ENCODE assay signal across 12 mouse cellular contexts in the genomic region with DNA sequence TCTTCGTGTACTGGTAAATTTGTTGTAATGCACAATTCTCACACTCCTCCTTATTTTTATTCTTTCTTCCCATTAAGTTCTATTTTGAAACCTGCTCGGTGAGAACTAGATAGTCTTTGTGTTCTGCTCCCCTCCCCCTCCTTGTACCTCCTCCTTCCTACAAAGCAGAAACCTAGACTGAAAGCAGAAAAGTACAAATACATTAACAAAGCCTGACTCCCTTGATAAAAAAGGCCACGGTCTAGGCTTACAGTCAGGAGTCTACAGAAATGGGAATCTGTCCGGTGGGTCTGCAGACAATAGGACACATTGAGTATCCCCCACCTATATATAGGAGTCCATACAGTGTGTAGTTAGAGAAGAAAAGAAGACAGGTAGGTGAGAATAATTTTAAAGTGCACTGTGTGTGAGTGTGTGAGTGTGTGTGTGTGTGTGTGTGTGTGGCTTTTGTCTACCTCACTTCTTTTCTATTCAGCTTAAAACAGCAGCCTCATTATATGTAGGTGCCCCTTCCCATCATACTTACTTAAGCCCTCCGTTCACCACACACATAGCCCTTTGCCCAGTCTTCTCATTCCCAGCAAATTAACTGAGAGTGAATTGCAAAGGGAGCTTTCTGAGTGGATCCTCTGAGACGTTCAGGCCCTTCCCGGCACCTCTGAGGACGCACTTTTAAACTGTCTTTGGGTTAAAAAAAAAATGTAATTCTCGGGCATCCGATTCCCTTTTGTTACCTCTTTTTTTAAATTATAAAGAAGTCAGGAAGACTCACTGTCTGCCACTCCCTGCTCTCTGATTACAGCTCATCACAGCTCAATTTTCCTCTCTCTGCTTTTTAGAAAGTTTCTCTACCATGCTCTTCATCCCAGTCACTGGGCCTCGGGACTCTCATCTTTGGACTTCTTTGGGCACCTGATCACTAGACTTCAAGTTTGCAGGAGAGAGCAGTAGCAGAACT.
DNase-seq lines count a peak whose midpoint lies in the region; ATAC-seq and TF ChIP-seq lines count a peak whose summit lies in the region.
"Had no signal": no experiment of that assay in that cellular context is flagged by ENCODE, and none has a peak within 500 bp of the region (broad histone marks: within the 10 kb centered on the region; RNA-seq: fewer than 3 reads in every experiment).

No protein-coding gene starts in this region.

- peaks cover 63% of the 10 kb centered on the region for H3K4me1 ChIP-seq in kidney, embryonic 16.5 days (ENCODE audit: insufficient read depth, low read length)
- H3K4me1 ChIP-seq in embryonic facial prominence, embryonic 11.5 days (ENCODE audit: control insufficient read depth, insufficient read depth, low read length): peaks cover 9% of the 10 kb centered on the region
- peaks cover 53% of the 10 kb centered on the region for H3K4me1 ChIP-seq in hindbrain, embryonic 14.5 days (replicated peaks; ENCODE audit: control insufficient read depth, insufficient read depth, low read length)
- peaks cover 32% of the 10 kb centered on the region for H3K4me1 ChIP-seq in olfactory bulb, adult 2 months (ENCODE audit: control insufficient read depth, insufficient read depth, low read length)

- no peak for ATAC-seq in kidney, embryonic 16.5 days (ENCODE audit: low FRiP score, low TSS enrichment)
- no peak for ATAC-seq in embryonic facial prominence, embryonic 11.5 days (replicated peaks; ENCODE audit: insufficient number of reproducible peaks, low FRiP score, low TSS enrichment, low read depth)
- ATAC-seq in hindbrain, embryonic 14.5 days (ENCODE audit: low FRiP score): no peak

- H3K9me3 ChIP-seq in kidney, embryonic 16.5 days (ENCODE audit: low read length): no peaks in the 10 kb centered on the region
- H3K9me3 ChIP-seq in embryonic facial prominence, embryonic 11.5 days (replicated peaks; ENCODE audit: control insufficient read depth, low read length): no peaks in the 10 kb centered on the region
- no peaks in the 10 kb centered on the region for H3K9me3 ChIP-seq in hindbrain, embryonic 14.5 days (ENCODE audit: control insufficient read depth, low read length)

- peak overlapping the region; percentile 16; the same call in 1 of the 2 replicates for H3K4me3 ChIP-seq in kidney, embryonic 16.5 days (ENCODE audit: low read length)
- H3K4me3 ChIP-seq in embryonic facial prominence, embryonic 11.5 days (ENCODE audit: low read depth, low read length): no peak overlapping the region
- H3K4me3 ChIP-seq in hindbrain, embryonic 14.5 days (replicated peaks; ENCODE audit: low read length): peak overlapping the region; percentile 20
- no peak overlapping the region for H3K4me3 ChIP-seq in olfactory bulb, adult 2 months (ENCODE audit: insufficient read depth, low read depth, low read length)
- H3K4me3 ChIP-seq: erythroblast, embryonic 14.5 days had no signal

- no peak for DNase-seq in kidney, postnatal 10 days
- no peak for DNase-seq in embryonic facial prominence, embryonic 11.5 days (ENCODE audit: low spot score)
- DNase-seq in hindbrain, embryonic 14.5 days (ENCODE audit: low spot score): no peak
- no peak for DNase-seq in Muller cell, postnatal 12 days (ENCODE audit: inconsistent ontology term)
- no peak for DNase-seq in gastrocnemius, postnatal 4 days (ENCODE audit: low spot score in 2 of 2)
- no peak for DNase-seq in layer of hippocampus, postnatal 14 days (ENCODE audit: low spot score in 2 of 2)
- DNase-seq: left cerebral cortex, postnatal 4 days; right cerebral cortex, adult 18-20 months; thymus, postnatal 4 days had no signal

- H3K36me3 ChIP-seq in kidney, embryonic 16.5 days (ENCODE audit: insufficient read depth, low read length): no peaks in the 10 kb centered on the region
- no peaks in the 10 kb centered on the region for H3K36me3 ChIP-seq in embryonic facial prominence, embryonic 11.5 days (replicated peaks; ENCODE audit: control insufficient read depth, insufficient read depth, low read depth, low read length)
- H3K36me3 ChIP-seq in hindbrain, embryonic 14.5 days (replicated peaks; ENCODE audit: control insufficient read depth, insufficient read depth): no peaks in the 10 kb centered on the region

- TF ChIP-seq POLR2A in olfactory bulb, adult 2 months (IDR thresholded peaks at IDR 0.05; ENCODE audit: insufficient read depth, low read depth, low read length): no peak

- peak overlapping the region; percentile 87 for H3K27ac ChIP-seq in kidney, embryonic 16.5 days (ENCODE audit: low read length)
- no peak overlapping the region for H3K27ac ChIP-seq in embryonic facial prominence, embryonic 11.5 days (replicated peaks; ENCODE audit: low read depth, low read length)
- peak overlapping the region; percentile 89 for H3K27ac ChIP-seq in hindbrain, embryonic 14.5 days
- H3K27ac ChIP-seq in olfactory bulb, adult 2 months (ENCODE audit: insufficient read depth, low read depth, low read length): peak overlapping the region; percentile 78

- H3K4me2 ChIP-seq in kidney, embryonic 16.5 days (replicated peaks; ENCODE audit: low read depth, low read length): peak overlapping the region; percentile 34
- peak overlapping the region; percentile 15; the same call in 1 of the 2 replicates for H3K4me2 ChIP-seq in embryonic facial prominence, embryonic 11.5 days (ENCODE audit: low read depth, low read length)
- peak overlapping the region; percentile 48 for H3K4me2 ChIP-seq in hindbrain, embryonic 14.5 days (replicated peaks)

- 0 out of 2 replicates have a peak, but pooled peaks cover 2% of the 10 kb centered on the region for H3K27me3 ChIP-seq in kidney, embryonic 16.5 days (ENCODE audit: insufficient read depth, low read length)
- peaks cover 12% of the 10 kb centered on the region for H3K27me3 ChIP-seq in embryonic facial prominence, embryonic 11.5 days (ENCODE audit: control insufficient read depth, insufficient read depth, low read length)
- peaks cover 28% of the 10 kb centered on the region for H3K27me3 ChIP-seq in hindbrain, embryonic 14.5 days (ENCODE audit: control insufficient read depth, insufficient read depth, low read length)

- peak overlapping the region; percentile 53 for H3K9ac ChIP-seq in kidney, embryonic 16.5 days (replicated peaks; ENCODE audit: low read length)
- H3K9ac ChIP-seq in embryonic facial prominence, embryonic 11.5 days (replicated peaks; ENCODE audit: low read length): peak overlapping the region; percentile 13; the same call in 1 of the 2 replicates
- peak overlapping the region; percentile 52 for H3K9ac ChIP-seq in hindbrain, embryonic 14.5 days

- no peak for TF ChIP-seq CTCF in olfactory bulb, adult 2 months (IDR thresholded peaks at IDR 0.05; ENCODE audit: insufficient read depth, low read depth, low read length)

- WGBS in kidney, embryonic 16.5 days: 10% methylated on average over 11 of the region's 11 CpGs
- WGBS in embryonic facial prominence, embryonic 11.5 days: 4% methylated on average over 11 of the region's 11 CpGs
- WGBS in hindbrain, embryonic 14.5 days: 4% methylated on average over 11 of the region's 11 CpGs
- WGBS in olfactory bulb, adult 2 months: 10% methylated on average over 11 of the region's 11 CpGs

Comparison
In these comparisons a context has a peak if more than half of its experiments do, and no peak if none do; other contexts are left out.
1. H3K4me3 ChIP-seq: peak in kidney, embryonic 16.5 days (single experiment) and hindbrain, embryonic 14.5 days (single experiment); none in embryonic facial prominence, embryonic 11.5 days (single experiment) and olfactory bulb, adult 2 months (single experiment).
2. Peak in every context shown above with its lines, with median percentiles within 50 percentile points of each other: H3K4me2 ChIP-seq and H3K9ac ChIP-seq.